Mouse (Mus musculus): ENCODE measurements around the gene Ylpm1. TPM values are rescaled to one million over a fixed set of nuclear protein-coding genes. Genes with fewer than 3 reads are reported as not detected.
A peak's percentile ranks its signal among the peaks of the same experiment; 100 is the strongest.

The Ylpm1 gene
- 63.0 and 66.6 TPM in 2 replicates for total RNA-seq (2021)
- long read RNA-seq, partial matches to known transcripts: 3 of 5 reads
- long read RNA-seq, other reads (novel, unspliced or antisense): 2 of 5 reads

DNA sequence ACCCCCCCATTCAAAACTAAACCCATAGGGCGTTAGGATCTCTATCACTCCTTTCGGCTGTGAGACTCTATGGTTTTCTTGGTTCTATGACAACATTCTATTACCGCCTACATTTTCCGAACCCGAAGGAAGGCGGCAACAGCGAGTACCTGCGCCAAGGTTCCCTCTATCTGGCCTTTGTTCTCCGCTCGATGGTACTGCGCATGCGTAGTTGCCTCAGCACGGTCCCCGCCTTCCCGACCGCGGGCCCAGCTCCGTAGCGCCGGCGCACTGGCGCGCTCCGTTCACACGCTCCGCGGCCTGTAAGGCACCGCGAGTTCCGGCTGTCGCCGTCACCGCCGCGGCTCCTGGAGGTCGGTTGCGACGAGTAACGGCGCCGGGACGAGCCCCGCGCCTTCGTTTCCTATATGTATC, at the start of gene Ylpm1:
Gene Ylpm1, plus strand, starts transcription at position 239 of the 414 bp plus-strand sequence.
- peak; percentile 98 for DNase-seq

DNA sequence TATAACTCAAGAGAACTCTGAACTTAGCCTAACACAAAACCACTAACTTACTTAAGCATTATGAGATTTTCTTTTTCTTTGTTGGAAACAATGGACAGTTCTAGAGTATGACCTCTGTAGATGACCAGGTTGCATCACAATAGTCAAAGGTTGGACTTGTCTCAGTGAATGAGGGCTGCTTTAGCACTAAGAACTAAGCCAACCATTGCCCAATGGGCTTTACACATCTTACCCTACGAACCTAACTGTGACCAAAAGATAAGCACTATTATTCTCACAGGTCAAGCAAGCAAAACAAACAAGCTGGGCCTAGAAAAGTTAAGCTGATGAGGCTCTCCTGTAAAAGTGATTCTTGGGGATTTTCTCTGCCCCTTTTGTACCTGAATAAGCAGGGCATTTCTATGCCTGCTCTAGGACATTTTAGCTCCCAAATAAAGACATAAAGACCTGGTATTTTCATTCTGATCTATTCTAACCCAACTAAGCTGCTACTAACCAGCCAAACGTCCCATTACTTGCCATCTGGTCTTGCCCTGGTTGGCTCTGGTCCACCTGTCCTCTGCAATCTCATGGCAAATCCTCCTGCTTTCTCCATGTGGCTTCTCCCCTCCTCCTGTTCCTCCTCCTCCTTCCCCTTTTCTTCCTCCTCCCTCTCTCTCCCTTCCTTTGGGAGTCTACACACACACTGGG, 48.1 kb upstream of the Ylpm1 start:
- no peak for DNase-seq

DNA sequence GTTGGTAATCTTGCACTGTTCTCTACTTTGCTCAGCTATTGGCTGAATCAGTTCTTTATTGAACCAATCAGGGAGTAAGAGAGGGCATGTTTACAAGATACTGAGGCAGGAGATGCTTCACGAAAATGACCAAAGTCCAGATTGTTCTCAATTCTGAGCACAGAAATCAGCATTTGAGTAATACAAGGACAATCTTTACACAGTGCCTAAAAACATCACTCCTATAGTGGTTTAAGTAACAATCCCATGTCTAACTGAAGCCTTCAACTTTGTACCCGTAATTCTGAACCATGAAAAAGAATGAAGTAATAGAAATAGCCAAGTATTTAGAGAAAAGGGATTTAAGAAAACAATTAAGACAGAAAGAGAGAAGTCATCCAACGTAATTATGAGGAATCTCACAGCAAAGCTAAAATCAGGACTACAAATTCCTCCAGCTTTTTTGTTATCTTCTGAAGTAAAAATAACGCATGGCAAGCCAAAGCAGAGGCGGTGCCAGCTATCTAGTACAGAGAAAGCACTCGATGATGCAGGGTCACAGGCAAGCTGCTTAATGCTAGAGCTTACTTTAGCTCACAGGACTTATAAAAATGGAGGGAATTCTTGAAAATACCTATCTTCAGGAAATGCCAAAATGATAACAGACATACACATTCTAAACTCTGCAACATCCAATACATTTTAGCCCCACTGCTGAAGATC, 47.4 kb upstream of the Ylpm1 start:
- DNase-seq: no peak

DNA sequence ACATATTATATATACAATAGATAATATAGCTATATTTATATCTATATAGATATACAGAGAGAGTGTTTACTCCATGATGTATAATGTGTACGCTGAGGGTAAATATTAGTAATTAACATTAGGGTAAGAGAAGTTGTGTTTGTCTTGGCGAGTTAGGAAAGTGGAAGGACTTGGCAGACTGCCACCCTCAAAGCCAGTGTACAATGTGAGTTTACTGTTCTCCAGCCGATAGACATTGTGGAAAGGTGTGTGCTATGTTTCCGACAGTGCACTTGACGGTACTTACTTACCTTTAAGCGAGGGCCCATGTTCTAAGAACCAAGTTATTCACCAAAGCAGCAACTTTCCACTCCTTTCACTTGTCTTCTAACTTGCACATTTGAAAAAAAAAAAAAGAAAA, 45.4 kb upstream of the Ylpm1 start:
- DNase-seq: no peak

DNA sequence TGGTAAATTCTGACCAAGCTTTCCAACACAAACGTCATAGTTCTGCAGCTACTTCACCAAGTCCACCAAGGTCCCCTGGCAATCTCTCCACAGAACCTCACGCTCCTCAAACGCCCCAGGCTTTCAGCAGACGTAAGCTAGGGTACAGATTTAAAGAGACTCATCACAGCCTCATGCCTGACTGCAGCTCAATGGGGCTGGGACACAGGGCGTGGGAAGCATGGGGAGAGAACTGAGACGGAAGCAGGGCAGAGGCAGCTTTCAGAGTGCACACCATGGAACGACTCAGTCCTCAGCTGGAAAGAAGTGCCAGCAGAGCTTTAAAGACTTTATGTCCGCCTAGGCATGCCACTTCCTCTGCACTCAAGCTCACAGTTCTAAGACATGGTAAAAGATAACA, 44.6 kb upstream of the Ylpm1 start:
- no peak for DNase-seq

DNA sequence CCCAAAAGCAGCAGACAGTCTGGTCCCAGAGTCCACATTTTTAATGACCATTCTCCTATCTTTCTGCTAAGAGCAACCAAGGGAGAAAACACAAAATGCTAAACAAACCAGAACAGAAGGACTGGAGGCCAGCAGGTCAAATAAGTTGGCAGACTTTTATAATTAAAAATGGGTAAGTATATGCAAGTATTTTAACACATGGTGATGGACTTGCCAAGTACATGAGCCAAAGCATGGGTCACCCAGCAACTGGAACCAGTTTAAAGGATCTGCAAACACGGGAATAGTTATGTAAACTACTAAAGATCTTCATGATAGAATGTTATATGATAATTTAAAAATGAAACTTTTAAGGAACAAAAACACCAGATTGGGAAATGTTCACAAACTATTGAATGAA, 43.8 kb upstream of the Ylpm1 start:
- no peak for DNase-seq

DNA sequence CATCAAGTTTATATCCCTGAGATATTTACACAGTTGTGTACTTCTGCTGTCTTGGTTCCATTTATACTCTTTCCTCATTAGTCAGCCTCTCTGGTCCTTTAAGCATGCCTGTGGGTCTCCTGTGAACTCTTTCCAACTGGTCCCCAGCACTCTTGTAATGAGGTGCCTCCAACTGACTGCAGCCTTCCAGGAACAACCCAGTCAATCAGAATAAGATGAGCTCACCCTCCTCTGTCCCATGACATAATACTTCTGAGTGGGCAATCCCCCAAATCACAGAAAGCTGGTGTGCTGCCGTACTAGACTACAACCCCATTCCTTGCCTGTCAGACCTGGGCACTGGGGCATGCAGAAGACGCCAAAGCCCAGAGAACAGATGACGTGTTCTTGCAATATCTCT, 39.8 kb upstream of the Ylpm1 start:
- no peak for DNase-seq

DNA sequence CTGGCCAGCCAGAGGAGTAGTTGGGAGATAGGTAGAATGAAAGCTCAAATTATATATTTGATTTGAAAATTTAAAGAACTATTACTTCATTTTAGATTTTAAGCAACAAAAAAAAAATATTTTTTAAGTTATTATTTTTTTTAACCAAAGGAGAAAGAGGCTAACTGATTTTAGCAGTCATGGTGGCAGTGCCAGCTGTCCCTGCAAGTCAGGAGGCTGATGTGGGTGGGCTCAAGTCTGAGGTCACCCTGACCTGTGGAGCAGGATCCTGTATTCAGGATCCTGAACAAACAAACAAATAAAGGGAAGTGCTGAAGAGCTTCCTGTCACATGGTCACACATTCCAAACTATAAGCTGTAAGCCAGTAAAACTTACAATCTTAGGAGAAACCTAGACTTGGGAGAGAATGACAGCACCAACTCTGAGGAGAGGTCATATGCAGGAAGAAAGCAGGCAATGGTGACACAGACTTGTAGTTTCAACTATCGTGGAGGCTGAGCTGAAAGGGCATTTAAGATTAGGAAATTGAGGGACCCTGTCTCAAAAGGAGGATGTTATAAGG, 37.2 kb upstream of the Ylpm1 start:
- DNase-seq: no peak

DNA sequence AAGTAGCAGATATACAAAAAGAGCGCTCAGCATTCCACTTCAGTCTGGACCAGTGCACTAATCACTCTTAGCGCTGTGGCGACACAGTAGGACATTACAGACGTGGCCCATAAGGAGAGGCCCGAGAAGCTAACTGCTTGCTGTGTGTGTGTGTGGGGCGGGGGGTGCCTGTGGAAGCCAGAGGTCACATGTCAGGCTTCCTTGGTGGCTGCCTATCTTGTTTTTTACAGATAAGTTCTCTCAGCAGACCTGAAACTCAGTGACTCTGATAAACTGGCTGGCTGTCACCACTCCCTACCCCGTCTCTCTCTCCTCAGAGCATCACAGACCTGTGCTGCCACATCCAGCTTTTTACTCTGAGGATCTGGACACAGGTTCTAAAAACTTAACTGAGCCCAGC, 33.5 kb upstream of the Ylpm1 start:
- no peak for DNase-seq

DNA sequence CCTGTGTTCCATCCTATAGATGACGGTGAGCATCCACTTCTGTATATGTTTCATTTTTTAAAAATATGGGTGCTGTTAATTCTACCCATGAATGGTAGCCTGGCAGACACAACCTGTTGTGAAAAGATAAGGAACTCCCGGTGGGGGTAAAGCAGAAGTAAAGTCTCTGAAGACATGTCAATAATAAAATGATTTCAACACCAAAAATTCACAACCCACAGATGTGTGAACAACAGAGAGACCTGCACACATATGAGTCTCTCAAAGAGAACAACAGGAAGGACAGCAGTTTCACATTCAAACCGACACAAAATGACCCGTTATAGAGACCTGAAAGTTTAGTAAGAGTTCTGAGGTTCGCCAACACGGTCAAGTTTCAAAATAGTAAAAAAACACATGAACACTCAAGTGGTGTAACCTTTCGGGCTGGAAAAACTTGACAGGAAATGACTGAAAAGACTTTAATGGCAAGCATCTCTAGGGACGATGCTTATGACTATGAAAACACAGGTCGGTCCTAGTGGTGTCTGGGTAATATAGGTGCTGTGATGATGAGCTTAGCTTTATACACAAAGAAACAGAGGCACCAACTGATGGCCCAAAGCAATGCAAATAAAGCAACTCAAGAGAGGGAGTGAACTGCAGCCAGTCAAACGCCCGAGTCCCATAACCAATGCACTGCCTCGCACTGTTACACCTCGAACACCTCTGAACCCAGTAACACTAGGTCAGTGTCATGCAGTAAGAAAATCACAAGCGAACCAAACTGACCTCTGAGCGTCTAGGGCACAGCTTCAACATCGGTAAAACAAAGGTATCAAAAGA, 27.1 kb upstream of the Ylpm1 start:
- DNase-seq: no peak

DNA sequence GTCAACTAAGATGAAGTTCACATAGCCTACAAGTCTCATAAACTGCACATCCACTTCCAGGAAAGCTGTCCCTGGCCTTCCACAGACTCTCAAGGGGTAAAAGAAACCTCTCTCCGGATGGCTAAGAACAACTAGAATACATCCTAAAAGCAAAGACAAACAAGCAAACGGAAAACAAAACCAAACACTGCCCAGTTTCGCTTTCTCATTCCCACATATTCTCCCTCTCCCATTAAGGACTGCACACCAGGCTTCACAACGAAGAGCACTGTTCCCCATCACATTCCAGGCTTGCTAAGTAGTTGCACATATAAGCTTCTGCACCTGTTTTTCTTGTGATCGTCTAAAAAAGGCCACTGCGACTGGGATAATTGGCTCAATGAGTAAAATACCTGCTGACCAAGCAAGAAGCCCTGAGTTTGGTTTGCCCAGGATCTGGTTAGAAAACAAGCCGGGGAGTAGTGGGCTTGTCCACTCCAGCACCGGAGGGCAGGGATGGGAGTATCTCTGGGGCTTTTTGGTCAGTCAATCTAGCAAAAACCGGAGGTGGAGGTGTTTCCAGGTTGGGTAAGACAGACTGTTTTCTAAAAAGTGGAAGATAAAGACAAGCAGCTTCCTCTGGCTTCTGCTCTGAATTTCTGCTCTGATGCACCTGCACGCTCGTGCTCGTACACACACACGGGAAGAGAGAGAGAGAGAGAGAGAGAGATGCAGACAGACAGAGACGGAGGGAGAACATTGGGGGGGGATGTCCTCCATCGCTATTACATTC, 26.3 kb upstream of the Ylpm1 start:
- no peak for DNase-seq

DNA sequence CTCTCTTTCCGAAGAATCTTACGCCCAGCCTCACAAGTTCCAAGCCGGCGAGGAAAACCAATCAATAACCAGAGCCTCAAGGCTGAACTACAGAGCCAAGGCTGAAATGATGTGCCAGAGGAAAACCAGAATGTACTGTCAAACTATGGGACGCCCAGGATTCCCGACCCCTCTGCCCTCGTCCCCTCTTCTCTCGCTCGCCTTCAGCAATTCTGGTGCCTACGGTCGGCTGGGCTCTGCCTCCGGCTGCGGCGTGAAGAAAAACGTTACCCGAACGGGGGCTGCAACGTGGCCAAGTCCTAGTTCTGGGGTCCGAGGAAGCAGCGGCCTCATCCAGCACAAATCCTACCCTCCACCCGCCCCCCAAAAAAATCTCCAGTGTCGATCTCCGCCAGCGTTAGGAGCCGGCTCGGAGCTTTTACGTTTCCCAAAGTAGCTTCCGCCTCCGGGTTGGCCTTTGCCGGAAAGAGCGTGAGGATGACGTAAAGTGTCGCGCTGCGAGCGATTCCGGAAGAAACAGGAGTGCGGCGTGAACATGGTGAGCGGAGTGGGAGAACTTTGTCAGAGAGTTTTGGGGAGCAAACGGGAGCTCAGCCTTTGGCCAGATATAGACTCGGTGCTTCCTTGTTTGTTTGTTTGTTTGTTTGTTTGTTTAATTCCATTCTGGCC, 25.6 kb upstream of the Ylpm1 start, which contains the start of the genes Fcf1 and Arel1:
Gene Fcf1, plus strand, starts transcription at position 470 of the 669 bp plus-strand sequence.
Gene Arel1, minus strand, starts transcription at position 473 of the 669 bp plus-strand sequence.
- DNase-seq: peak; percentile 86

DNA sequence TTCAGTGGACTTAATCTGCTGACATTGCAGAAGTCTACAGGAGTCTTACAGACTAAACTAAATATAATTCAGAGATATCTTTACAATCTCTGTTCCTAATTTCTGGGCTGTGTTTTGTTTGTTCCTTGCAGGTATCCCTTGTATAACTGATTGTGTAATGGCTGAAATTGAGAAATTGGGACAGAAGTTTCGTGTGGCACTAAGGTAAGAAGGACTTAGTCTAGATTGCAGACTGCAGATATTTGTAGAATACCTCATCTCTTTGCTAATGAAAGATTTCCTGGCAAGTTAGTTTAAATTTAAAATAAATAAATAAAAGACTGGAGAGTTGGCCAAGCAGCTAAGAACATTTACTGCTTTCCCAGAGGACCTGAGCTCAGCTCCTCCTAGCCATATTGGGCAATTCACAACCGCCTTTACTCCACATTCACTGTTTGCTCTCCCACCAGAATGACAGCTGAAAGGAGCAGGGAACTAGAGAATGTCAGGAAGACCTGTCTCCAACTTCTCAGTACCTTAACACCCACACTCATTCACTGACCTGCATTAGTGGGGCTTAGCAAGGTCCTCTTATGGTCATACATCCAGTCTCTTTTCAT, 16.8 kb upstream of the Ylpm1 start:
- DNase-seq: no peak

DNA sequence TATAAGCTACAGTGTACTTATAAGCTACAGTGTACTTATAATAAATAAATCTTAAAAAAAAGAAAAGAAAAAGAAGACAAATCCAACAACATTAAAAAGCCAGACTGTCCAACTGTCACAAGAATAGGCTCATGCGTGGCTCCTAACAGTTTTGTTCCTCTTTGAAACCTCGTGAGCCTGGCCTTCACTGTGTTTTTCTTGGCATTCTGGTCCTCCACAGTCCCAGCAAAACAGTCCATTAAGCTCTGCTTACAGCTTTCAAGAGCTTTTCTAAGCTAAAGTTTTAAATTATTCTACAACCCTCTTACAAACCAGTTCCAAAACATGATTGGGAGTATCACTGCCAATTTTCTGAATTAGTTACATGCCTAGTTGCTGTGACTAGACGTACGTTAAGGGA, 6.7 kb upstream of the Ylpm1 start:
- no peak for DNase-seq

DNA sequence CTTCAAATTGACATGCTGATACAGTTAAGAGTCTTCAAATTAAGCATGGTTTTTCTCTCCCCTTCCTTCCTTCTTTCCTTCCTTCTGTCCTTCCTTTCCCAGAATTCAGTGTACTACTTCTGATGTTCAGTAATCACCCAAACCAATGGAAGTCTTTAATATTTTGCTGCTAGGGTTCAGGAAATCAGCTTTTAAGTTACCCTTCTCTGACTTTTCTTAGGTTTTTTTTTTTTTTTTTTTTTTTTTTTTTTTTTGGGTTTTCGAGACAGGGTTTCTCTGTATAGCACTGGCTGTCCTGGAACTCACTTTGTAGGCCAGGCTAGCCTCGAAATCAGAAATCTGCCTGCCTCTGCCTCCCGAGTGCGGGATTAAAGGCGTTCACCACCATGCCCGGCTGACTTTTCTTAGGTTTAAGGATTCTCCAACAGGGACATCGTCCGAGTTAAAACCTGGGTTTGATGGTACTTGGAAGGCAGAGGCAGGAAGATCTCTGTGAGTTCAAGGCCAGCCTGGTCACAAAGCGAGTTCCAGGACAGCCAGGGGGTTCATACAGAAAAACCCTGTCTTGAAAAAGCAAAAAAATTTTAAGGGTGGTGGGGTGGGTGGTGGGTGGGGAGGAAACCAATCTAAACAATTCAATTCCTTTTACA, 884 bp upstream of the Ylpm1 start:
- DNase-seq: no peak

DNA sequence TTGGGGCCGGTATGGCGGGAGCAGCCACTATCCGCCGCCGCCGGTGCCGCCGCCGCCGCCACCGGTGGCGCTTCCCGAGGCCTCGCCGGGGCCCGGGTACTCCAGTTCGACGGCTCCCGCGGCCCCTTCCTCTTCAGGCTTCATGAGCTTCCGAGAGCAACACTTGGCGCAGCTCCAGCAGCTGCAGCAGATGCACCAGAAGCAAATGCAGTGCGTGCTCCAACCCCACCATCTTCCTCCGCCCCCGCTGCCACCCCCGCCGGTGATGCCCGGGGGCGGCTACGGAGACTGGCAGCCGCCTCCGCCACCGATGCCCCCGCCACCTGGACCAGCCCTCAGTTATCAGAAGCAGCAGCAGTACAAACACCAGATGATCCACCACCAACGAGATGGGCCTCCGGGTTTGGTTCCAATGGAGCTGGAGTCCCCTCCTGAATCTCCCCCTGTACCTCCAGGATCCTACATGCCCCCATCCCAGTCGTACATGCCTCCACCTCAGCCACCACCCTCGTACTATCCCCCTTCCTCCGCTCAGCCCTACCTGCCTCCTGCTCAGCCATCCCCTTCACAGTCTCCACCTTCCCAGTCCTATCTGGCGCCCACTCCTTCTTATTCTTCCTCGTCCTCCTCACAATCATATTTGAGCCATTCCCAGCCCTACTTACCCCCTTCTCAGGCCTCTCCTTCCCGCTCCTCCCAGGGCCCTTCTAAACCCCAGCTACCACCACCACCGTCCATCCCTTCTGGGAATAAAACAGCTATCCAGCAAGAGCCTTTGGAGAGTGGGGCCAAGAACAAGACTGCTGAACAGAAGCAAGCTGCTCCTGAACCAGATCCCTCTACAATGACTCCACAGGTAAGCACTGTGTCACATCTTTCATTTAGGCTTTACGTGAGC, 629 bp downstream of the Ylpm1 start:
- DNase-seq: peak; percentile 52

DNA sequence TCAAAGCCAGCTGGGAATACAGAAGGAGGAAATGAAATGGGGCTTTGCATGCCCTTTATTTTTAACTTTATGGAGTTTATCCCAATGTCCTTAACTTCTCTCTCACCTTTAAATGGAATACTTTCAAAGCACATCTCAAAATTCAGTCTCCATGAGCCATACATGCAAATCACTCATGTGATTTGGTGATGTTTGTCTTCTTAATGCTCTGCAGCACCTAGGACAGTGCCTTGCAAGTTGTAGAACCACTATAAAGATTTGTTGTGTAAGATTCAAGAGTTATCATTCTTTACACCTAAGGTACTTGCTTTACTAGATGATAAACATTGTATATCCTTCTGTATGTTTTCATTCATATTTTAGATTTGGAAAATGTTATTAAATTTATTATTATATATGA, 2.9 kb downstream of the Ylpm1 start:
- no peak for DNase-seq

DNA sequence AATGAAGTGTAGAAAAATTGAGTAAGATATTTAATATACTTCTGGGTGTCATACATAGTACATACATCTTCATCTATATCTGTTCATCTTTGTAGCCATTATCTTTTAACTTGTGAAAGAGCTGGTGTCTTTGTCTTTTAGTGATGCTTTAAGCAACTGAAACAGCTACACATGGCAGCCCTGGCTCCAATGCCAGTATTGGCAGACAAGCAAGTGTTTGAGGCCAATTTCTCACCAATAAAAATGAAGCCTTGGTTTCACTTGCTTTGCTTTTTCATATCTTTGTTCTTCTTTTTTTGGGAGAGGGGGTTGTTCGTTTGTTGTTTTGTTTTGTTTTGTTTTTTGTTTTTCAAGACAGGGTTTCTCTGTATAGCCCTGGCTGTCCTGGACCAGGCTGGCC, 10.1 kb downstream of the Ylpm1 start:
- DNase-seq: no peak

DNA sequence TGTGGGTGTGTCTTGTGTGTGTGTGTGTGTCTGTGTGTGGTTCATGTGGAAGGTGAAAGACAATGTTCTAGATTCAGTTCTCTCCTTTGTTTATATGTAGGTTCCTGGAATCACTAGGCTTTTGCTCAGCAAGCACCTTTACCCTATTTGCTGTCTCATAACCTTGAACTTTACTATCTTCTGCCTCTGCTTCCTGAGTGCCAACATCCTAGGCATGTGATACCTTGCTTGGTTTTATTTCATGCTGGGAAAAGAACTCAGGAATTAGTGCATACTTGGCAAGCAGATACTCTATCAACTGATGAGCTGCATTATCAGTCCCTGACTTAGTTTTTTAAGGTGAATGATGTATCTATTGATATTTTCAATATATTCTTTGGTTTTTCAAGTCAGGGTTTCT, 10.9 kb downstream of the Ylpm1 start:
- no peak for DNase-seq

Data from adrenal gland, postnatal 25 days (tissue).